Mouse (Mus musculus) hindbrain, embryonic 13.5 days (tissue): Measurements from ENCODE around the gene Foxf2. TPM values are rescaled to one million over a fixed set of nuclear protein-coding genes. Genes with fewer than 3 reads are reported as not detected.
A peak's percentile ranks its signal among the peaks of the same experiment; 100 is the strongest.

ENCODE experiments used
- ATAC-seq: fragments of 200-750 bp; cut with Nextera tagmentation; 2 replicates; pipeline ENCODE4 v1.8.0; 2017; ENCODE audit warnings: moderate TSS enrichment; ENCODE audit not compliant: low FRiP score
- H3K27ac ChIP-seq: fragments of 300-500 bp; sonication (generic); 2 replicates; pipeline ENCODE4 v1.5.1; 2015; ENCODE audit warnings: inconsistent platforms, mild to moderate bottlenecking, moderate library complexity
- H3K27me3 ChIP-seq: fragments of 300-500 bp; sonication (generic); 2 replicates; pipeline ENCODE4 v1.6.1; 2015; ENCODE audit warnings: mild to moderate bottlenecking, inconsistent platforms
- H3K36me3 ChIP-seq: fragments of 300-500 bp; sonication (generic); 2 replicates; pipeline ENCODE4 v1.6.1; 2015; ENCODE audit warnings: mild to moderate bottlenecking, inconsistent platforms
- H3K4me1 ChIP-seq: fragments of 300-500 bp; sonication (generic); replicated peaks from 2 replicates; pipeline ENCODE4 v1.6.1; 2015; ENCODE audit warnings: inconsistent platforms
- H3K4me2 ChIP-seq: fragments of 300-500 bp; sonication (generic); 2 replicates; pipeline ENCODE4 v1.6.1; 2015; ENCODE audit warnings: inconsistent platforms, mild to moderate bottlenecking, moderate library complexity
- H3K4me3 ChIP-seq: fragments of 300-500 bp; sonication (generic); 2 replicates; pipeline ENCODE4 v1.5.1; 2015; ENCODE audit warnings: mild to moderate bottlenecking, inconsistent platforms
- H3K9ac ChIP-seq: fragments of 300-500 bp; sonication (generic); 2 replicates; pipeline ENCODE4 v1.6.1; 2015; ENCODE audit warnings: mild to moderate bottlenecking, inconsistent platforms
- H3K9me3 ChIP-seq: fragments of 300-500 bp; sonication (generic); 2 replicates; pipeline ENCODE4 v1.6.1; 2016; ENCODE audit warnings: inconsistent platforms
- WGBS: fragments of 180-500 bp; shearing (Covaris S2); methylation state at CpG from one replicate; pipeline ENCODE4 v1.1.7; 2015; 5-methylcytosine and 5-hydroxymethylcytosine counted together
- microRNA-seq: library from miRNA; unstranded; fragments of <30 nt; microRNA quantifications from one replicate; pipeline ENCODE4, GENCODE M21; 2016
- polyA plus RNA-seq: library from polyadenylated mRNA; unstranded; fragments of >200 nt; fragmentation: Nextera tagmentation; extraction: Ambion mirVana; gene quantifications from 2 replicates; pipeline ENCODE4 v1.2.1, GENCODE M21; 2015

Gene Foxf2
- polyA plus RNA-seq, 1 experiment from 2014 or later = 5.5 TPM

DNA sequence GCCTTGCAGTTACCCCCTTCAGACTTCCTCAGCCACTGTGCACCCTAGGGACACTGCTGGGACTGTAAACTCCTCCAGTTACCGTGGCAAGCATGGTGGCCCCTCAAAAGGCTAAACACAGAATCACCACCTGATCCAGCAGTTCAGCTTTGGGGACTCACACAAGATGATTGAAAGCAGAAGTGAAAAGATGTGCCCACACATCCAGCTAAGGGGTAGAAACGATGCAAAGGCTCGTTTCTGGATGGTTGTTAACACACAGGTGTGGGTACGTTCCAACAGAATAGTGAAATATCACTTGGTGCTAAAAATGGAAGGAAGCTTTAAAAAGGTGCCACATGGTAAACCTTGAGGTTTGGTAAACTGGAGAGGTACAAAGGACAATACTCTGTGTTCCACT is 32.6 kb downstream of the Foxf2 start:
- H3K36me3 ChIP-seq = no peaks in the 10 kb centered on the region
- 93% methylated on average over 4 of the region's 4 CpGs for WGBS
- H3K4me2 ChIP-seq = no peak overlapping the region
- peaks cover 11% of the 10 kb centered on the region for H3K27me3 ChIP-seq
- H3K9ac ChIP-seq = no peak overlapping the region
- no peaks in the 10 kb centered on the region for H3K4me1 ChIP-seq
- H3K9me3 ChIP-seq = no peaks in the 10 kb centered on the region
- H3K27ac ChIP-seq = no peak overlapping the region
- no peak overlapping the region for H3K4me3 ChIP-seq
- no peak for ATAC-seq

DNA sequence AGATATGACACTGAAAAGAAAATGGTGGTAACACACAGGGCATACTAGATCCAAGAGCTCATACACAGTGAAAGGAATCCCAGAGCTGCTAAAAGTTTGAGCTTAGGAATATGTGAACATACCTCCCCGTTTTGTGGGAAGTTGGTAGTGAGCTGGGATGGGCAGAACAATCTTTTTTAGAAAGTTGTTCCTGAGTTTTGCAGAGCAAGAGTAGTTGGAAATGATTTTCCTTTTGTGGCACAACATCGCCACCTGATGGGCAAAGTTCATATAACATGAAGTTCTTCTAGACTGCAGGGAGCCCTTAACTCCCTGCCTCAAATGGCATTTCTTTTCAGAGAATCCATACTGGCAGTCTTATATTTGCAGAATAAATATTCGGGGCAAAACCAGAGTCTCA is 33.3 kb downstream of the Foxf2 start:
- no peaks in the 10 kb centered on the region for H3K9me3 ChIP-seq
- H3K27ac ChIP-seq = no peak overlapping the region
- H3K9ac ChIP-seq = no peak overlapping the region
- H3K36me3 ChIP-seq = no peaks in the 10 kb centered on the region
- H3K4me3 ChIP-seq = no peak overlapping the region
- WGBS = 8% methylated on average over 3 of the region's 3 CpGs
- ATAC-seq = no peak
- H3K4me2 ChIP-seq = no peak overlapping the region
- peaks cover 11% of the 10 kb centered on the region for H3K27me3 ChIP-seq
- no peaks in the 10 kb centered on the region for H3K4me1 ChIP-seq

DNA sequence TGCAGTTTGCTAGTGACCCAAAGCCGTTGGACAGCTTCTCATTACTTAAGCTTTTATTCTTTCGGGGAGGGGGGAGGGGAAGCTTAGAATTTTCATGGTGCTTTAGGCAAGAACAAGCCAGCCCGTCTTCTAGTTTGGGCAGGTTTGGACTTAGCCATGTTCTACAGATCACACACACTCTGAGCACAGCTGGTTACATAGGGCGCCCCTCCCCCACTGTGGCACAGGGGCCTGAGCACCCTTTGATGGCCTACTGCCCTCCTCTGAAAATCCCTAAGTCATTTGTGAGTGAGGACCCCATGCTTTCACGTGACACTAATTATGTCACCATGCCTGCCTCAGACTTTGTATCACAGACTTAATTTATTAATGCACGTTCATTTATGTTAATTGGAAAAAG is 35.6 kb downstream of the Foxf2 start:
- Histone ChIP-seq H3K4me3 (no peak overlapping the region), H3K9me3 (no peaks in the 10 kb centered on the region), H3K27ac (no peak overlapping the region), H3K4me2 (no peak overlapping the region), H3K27me3 (peaks cover 11% of the 10 kb centered on the region), H3K4me1 (0 out of 2 replicates have a peak, but pooled peaks cover 4% of the 10 kb centered on the region), H3K36me3 (no peaks in the 10 kb centered on the region), H3K9ac (no peak overlapping the region)
- 62% methylated on average over 6 of the region's 6 CpGs for WGBS
- ATAC-seq = no peak

DNA sequence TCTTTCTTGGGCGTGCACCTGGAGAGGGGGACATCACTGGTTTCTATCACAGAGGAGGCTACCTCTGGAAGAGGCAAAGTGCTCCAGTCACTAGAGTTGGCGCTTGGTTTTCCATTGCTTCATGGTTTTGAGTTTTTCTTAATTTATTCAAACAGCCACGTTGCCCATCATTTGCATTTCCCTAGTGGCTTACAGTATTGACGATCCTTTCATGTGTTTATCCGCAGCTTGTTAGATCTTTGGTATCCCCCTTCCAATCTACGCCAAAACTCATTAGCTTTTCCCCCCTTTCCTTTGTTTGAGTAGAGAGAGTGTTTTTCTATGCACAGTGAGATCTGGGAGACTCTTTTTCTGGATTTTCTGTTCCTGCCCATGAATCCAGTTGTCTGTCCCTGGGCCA is 39.8 kb downstream of the Foxf2 start:
- Histone ChIP-seq H3K9ac (no peak overlapping the region), H3K4me2 (no peak overlapping the region), H3K27me3 (0 out of 2 replicates have a peak, but pooled peaks cover under 1% of the 10 kb centered on the region), H3K4me3 (no peak overlapping the region), H3K4me1 (0 out of 2 replicates have a peak, but pooled peaks cover 4% of the 10 kb centered on the region), H3K27ac (no peak overlapping the region), H3K9me3 (no peaks in the 10 kb centered on the region), H3K36me3 (no peaks in the 10 kb centered on the region)
- no peak for ATAC-seq
- WGBS = 52% methylated on average over 6 of the region's 6 CpGs

GRCm38 (mm10) chr13:31667919-31668524 is 42.4 kb downstream of the Foxf2 start:
- 0 out of 2 replicates have a peak, but pooled peaks cover 4% of the 10 kb centered on the region for H3K4me1 ChIP-seq
- H3K4me2 ChIP-seq = no peak overlapping the region
- H3K27me3 ChIP-seq = no peaks in the 10 kb centered on the region
- 75% methylated on average over 6 of the region's 6 CpGs for WGBS
- ATAC-seq = no peak
- H3K9me3 ChIP-seq = no peaks in the 10 kb centered on the region
- no peak overlapping the region for H3K9ac ChIP-seq
- H3K27ac ChIP-seq = no peak overlapping the region
- H3K36me3 ChIP-seq = no peaks in the 10 kb centered on the region
- H3K4me3 ChIP-seq = no peak overlapping the region

GRCm38 (mm10) chr13:31672093-31672492 is 46.5 kb downstream of the Foxf2 start:
- Histone ChIP-seq H3K9ac (no peak overlapping the region), H3K4me2 (no peak overlapping the region), H3K27me3 (no peaks in the 10 kb centered on the region), H3K4me3 (no peak overlapping the region), H3K36me3 (no peaks in the 10 kb centered on the region), H3K9me3 (no peaks in the 10 kb centered on the region), H3K27ac (no peak overlapping the region), H3K4me1 (no peaks in the 10 kb centered on the region)
- 65% methylated on average over 3 of the region's 3 CpGs for WGBS
- ATAC-seq = peak; percentile 66; the same call in 1 of the 2 replicates

Small RNA genes within 50 kb of the gene (microRNA-seq; reads per million reads assigned to microRNA genes)
- not detected for gene Gm27516

Other genes starting within 250 kb of the Foxf2 start
- 2.2 TPM in 2 replicates for gene Foxq1, start 69.7 kb upstream of the Foxf2 start, polyA plus RNA-seq
- gene A530084C06Rik, start 66.5 kb upstream of the Foxf2 start, polyA plus RNA-seq = not detected in 2 replicates
- gene Foxc1, start 180.8 kb downstream of the Foxf2 start, polyA plus RNA-seq = 1.3 and 1.7 TPM in 2 replicates